Mouse (Mus musculus) lung, embryonic 16.5 days (tissue): ENCODE measurements around the gene Pigm. TPM values are rescaled to one million over a fixed set of nuclear protein-coding genes. Genes with fewer than 3 reads are reported as not detected.

ENCODE experiments used
- ATAC-seq: fragments of 200-750 bp; cut with Nextera tagmentation; 2 replicates; pipeline ENCODE4 v1.8.0; 2017; ENCODE audit warnings: low read depth, mild to moderate bottlenecking, moderate library complexity
- H3K27ac ChIP-seq: fragments of 300-500 bp; sonication (generic); 2 replicates; pipeline ENCODE4 v1.5.1; 2014; ENCODE audit warnings: mild to moderate bottlenecking, control low read depth, low read length
- H3K27me3 ChIP-seq: fragments of 300-500 bp; sonication (generic); 2 replicates; pipeline ENCODE4 v1.6.1; 2014; ENCODE audit warnings: low read depth, low read length, mixed read lengths; ENCODE audit not compliant: control insufficient read depth, insufficient read depth
- H3K36me3 ChIP-seq: fragments of 300-500 bp; sonication (generic); 2 replicates; pipeline ENCODE4 v1.6.1; 2014; ENCODE audit warnings: low read length; ENCODE audit not compliant: control insufficient read depth, insufficient read depth
- H3K4me1 ChIP-seq: fragments of 300-500 bp; sonication (generic); replicated peaks from 2 replicates; pipeline ENCODE4 v1.6.1; 2014; ENCODE audit warnings: low read length, mixed read lengths; ENCODE audit not compliant: control insufficient read depth, insufficient read depth
- H3K4me2 ChIP-seq: fragments of 300-500 bp; sonication (generic); 2 replicates; pipeline ENCODE4 v1.6.1; 2014; ENCODE audit warnings: low read depth, low read length, control low read depth
- H3K4me3 ChIP-seq: fragments of 300-500 bp; sonication (generic); 2 replicates; pipeline ENCODE4 v1.5.1; 2014; ENCODE audit warnings: mild to moderate bottlenecking, low read length, control low read depth
- H3K9ac ChIP-seq: fragments of 300-500 bp; sonication (generic); 2 replicates; pipeline ENCODE4 v1.6.1; 2014; ENCODE audit warnings: low read length, control low read depth
- H3K9me3 ChIP-seq: fragments of 300-500 bp; sonication (generic); 2 replicates; pipeline ENCODE4 v1.6.1; 2016; ENCODE audit warnings: low read length; ENCODE audit not compliant: control insufficient read depth
- WGBS: fragments of 180-500 bp; shearing (Covaris S2); extraction: QIAGEN DNeasy Blood & Tissue Kit; methylation state at CpG from one replicate; pipeline ENCODE4 v1.1.7; 2014; 5-methylcytosine and 5-hydroxymethylcytosine counted together
- polyA plus RNA-seq: library from polyadenylated mRNA; unstranded; fragments of >200 nt; fragmentation: Nextera tagmentation; extraction: Ambion mirVana; gene quantifications from 2 replicates; pipeline ENCODE4 v1.2.1, GENCODE M21; 2015

Pigm gene
- polyA plus RNA-seq: 5.0 and 6.2 TPM in 2 replicates

- Histone ChIP-seq H3K9ac (peak within 1 kb of the TSS; percentile 84), H3K9me3 (no peaks in the 10 kb centered on the region), H3K4me3 (peak within 1 kb of the TSS; percentile 83), H3K27ac (peak within 1 kb of the TSS; percentile 88), H3K4me1 (peaks cover 26% of the 10 kb centered on the region), H3K36me3 (peaks cover 5% of the 10 kb centered on the region), H3K27me3 (no peaks in the 10 kb centered on the region), H3K4me2 (peak within 1 kb of the TSS; percentile 98)
- ATAC-seq: peak; percentile 99
- WGBS: under 1% methylated on average over 38 of the region's 39 CpGs
Measured at GRCm38 (mm10) chr1:172376198-172376667, at the start of gene Pigm. TSS of gene Pigm (plus strand) at chr1:172376546.

- peaks cover 2% of the 10 kb centered on the region; the same call in 1 of the 2 replicates for H3K9me3 ChIP-seq
- peaks cover 50% of the 10 kb centered on the region for H3K27me3 ChIP-seq
- no peak for ATAC-seq
- no peak overlapping the region for H3K27ac ChIP-seq
- H3K4me2 ChIP-seq: peak overlapping the region; percentile 74
- peaks cover 5% of the 10 kb centered on the region; the same call in 1 of the 2 replicates for H3K4me1 ChIP-seq
- no peak overlapping the region for H3K9ac ChIP-seq
- H3K4me3 ChIP-seq: peak overlapping the region; percentile 49
- no peaks in the 10 kb centered on the region for H3K36me3 ChIP-seq
- 51% methylated on average over 11 of the region's 11 CpGs for WGBS
Measured at GRCm38 (mm10) chr1:172326684-172327083, 49.7 kb upstream of the Pigm start.

- Histone ChIP-seq H3K27me3 (peaks cover 50% of the 10 kb centered on the region), H3K36me3 (no peaks in the 10 kb centered on the region), H3K4me2 (no peak overlapping the region), H3K4me3 (no peak overlapping the region), H3K4me1 (peaks cover 5% of the 10 kb centered on the region; the same call in 1 of the 2 replicates), H3K9me3 (peaks cover 2% of the 10 kb centered on the region; the same call in 1 of the 2 replicates), H3K9ac (no peak overlapping the region), H3K27ac (no peak overlapping the region)
- 82% methylated on average over 16 of the region's 16 CpGs for WGBS
- no peak for ATAC-seq
Measured at GRCm38 (mm10) chr1:172327206-172328001, 48.9 kb upstream of the Pigm start.

GRCm38 (mm10) chr1:172328041-172328440 lies 48.3 kb upstream of the Pigm start:
- peaks cover 2% of the 10 kb centered on the region; the same call in 1 of the 2 replicates for H3K9me3 ChIP-seq
- H3K4me1 ChIP-seq: peaks cover 5% of the 10 kb centered on the region; the same call in 1 of the 2 replicates
- H3K27ac ChIP-seq: no peak overlapping the region
- no peak overlapping the region for H3K4me3 ChIP-seq
- no peak for ATAC-seq
- no peak overlapping the region for H3K9ac ChIP-seq
- 59% methylated on average over 3 of the region's 3 CpGs for WGBS
- H3K4me2 ChIP-seq: no peak overlapping the region
- H3K27me3 ChIP-seq: peaks cover 54% of the 10 kb centered on the region
- no peaks in the 10 kb centered on the region for H3K36me3 ChIP-seq

GRCm38 (mm10) chr1:172328461-172328860 lies 47.9 kb upstream of the Pigm start:
- no peak for ATAC-seq
- peaks cover 54% of the 10 kb centered on the region for H3K27me3 ChIP-seq
- 66% methylated on average over 7 of the region's 7 CpGs for WGBS

GRCm38 (mm10) chr1:172329131-172329530 lies 47.2 kb upstream of the Pigm start, which contains the start of gene Kcnj9:
TSS of gene Kcnj9 (minus strand) at chr1:172329318.
- peaks cover 54% of the 10 kb centered on the region for H3K27me3 ChIP-seq
- peaks cover 5% of the 10 kb centered on the region; the same call in 1 of the 2 replicates for H3K4me1 ChIP-seq
- H3K36me3 ChIP-seq: no peaks in the 10 kb centered on the region
- no peak within 1 kb of the TSS for H3K9ac ChIP-seq
- H3K9me3 ChIP-seq: peaks cover 2% of the 10 kb centered on the region; the same call in 1 of the 2 replicates
- no peak within 1 kb of the TSS for H3K4me3 ChIP-seq
- no peak within 1 kb of the TSS for H3K27ac ChIP-seq
- WGBS: 19% methylated on average over 9 of the region's 9 CpGs
- no peak for ATAC-seq
- H3K4me2 ChIP-seq: no peak within 1 kb of the TSS

More at GRCm38 (mm10) chr1:172328461-172328860, 47.9 kb upstream of the Pigm start:
- Histone ChIP-seq H3K27ac (no peak overlapping the region), H3K4me1 (peaks cover 5% of the 10 kb centered on the region; the same call in 1 of the 2 replicates), H3K9me3 (peaks cover 2% of the 10 kb centered on the region; the same call in 1 of the 2 replicates), H3K4me3 (no peak overlapping the region), H3K36me3 (no peaks in the 10 kb centered on the region), H3K4me2 (no peak overlapping the region), H3K9ac (no peak overlapping the region)

- Histone ChIP-seq H3K4me1 (peaks cover 5% of the 10 kb centered on the region; the same call in 1 of the 2 replicates), H3K36me3 (no peaks in the 10 kb centered on the region), H3K4me3 (no peak overlapping the region), H3K27ac (no peak overlapping the region), H3K27me3 (peaks cover 54% of the 10 kb centered on the region), H3K9me3 (peaks cover 2% of the 10 kb centered on the region; the same call in 1 of the 2 replicates), H3K9ac (no peak overlapping the region), H3K4me2 (no peak overlapping the region)
- 63% methylated on average over 6 of the region's 6 CpGs for WGBS
- ATAC-seq: no peak
Measured at GRCm38 (mm10) chr1:172329616-172330015, 46.7 kb upstream of the Pigm start.

- Histone ChIP-seq H3K27ac (no peak overlapping the region), H3K4me3 (no peak overlapping the region), H3K9ac (no peak overlapping the region), H3K4me2 (no peak overlapping the region), H3K9me3 (peaks cover 2% of the 10 kb centered on the region; the same call in 1 of the 2 replicates), H3K27me3 (peaks cover 37% of the 10 kb centered on the region), H3K36me3 (no peaks in the 10 kb centered on the region), H3K4me1 (no peaks in the 10 kb centered on the region)
- 70% methylated on average over 8 of the region's 8 CpGs for WGBS
- ATAC-seq: no peak
Measured at GRCm38 (mm10) chr1:172331422-172331947, 44.9 kb upstream of the Pigm start.

GRCm38 (mm10) chr1:172332925-172333324 lies 43.4 kb upstream of the Pigm start:
- H3K9me3 ChIP-seq: no peaks in the 10 kb centered on the region
- H3K9ac ChIP-seq: no peak overlapping the region
- WGBS: 65% methylated on average over 2 of the region's 2 CpGs
- H3K4me2 ChIP-seq: no peak overlapping the region
- peaks cover 22% of the 10 kb centered on the region for H3K27me3 ChIP-seq
- H3K4me3 ChIP-seq: no peak overlapping the region
- H3K27ac ChIP-seq: no peak overlapping the region
- no peak for ATAC-seq
- H3K36me3 ChIP-seq: no peaks in the 10 kb centered on the region
- no peaks in the 10 kb centered on the region for H3K4me1 ChIP-seq
